Mouse (Mus musculus): Measurements from ENCODE around the gene Chd1.

Chd1 gene

GRCm38 (mm10) chr17:15812136-15812778 is 107.5 kb downstream of the Chd1 start:
- no peak for DNase-seq

GRCm38 (mm10) chr17:15813658-15814212 is 109.0 kb downstream of the Chd1 start:
- no peak for DNase-seq

GRCm38 (mm10) chr17:15815312-15816018 is 110.7 kb downstream of the Chd1 start:
- no peak for DNase-seq

- DNase-seq, result no peak
Measured at GRCm38 (mm10) chr17:15816379-15817095, 111.8 kb downstream of the Chd1 start.

DNA sequence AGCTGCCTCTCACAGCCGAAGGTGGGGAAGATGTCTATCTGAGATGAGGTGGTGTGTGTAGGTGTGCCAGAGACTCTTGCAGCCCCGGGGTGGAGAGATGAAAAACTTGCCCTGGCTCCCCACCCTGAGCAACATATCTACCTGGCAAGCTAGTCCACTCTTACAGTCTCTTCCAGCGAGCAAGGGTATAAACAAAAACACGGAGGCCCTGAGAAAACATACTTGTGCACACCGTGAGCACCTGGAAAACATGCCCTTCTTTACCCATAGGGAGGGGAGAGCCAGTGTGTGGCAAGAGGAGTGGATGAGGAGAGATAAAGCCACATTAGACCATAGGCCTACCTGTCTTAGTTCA is 112.3 kb downstream of the Chd1 start:
- no peak for DNase-seq

DNA sequence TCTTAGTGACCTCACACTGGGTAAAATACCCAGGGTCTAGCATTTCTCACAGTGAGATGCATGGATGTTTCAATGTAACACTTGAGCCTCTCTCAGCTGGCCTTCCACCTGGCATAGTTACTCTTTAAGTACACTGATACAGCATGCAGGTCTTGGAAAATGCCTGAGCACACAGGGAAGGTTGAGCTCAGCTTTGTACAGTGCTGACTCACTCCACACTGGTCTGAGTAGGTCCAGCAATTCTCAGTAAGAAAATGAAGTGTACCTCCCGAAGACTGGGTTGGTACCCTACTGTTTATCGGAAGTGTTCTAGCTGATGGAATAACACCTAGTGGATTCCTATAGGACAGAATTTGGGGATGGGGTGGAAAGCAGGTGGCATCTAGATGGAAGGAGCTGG is 112.9 kb downstream of the Chd1 start:
- no peak for DNase-seq

- no peak for DNase-seq
Measured at GRCm38 (mm10) chr17:15818372-15818771, 113.6 kb downstream of the Chd1 start.

GRCm38 (mm10) chr17:15820146-15820545 is 115.4 kb downstream of the Chd1 start:
- no peak for DNase-seq

- DNase-seq, result no peak
Measured at GRCm38 (mm10) chr17:15820761-15821160, 116.0 kb downstream of the Chd1 start.

DNA sequence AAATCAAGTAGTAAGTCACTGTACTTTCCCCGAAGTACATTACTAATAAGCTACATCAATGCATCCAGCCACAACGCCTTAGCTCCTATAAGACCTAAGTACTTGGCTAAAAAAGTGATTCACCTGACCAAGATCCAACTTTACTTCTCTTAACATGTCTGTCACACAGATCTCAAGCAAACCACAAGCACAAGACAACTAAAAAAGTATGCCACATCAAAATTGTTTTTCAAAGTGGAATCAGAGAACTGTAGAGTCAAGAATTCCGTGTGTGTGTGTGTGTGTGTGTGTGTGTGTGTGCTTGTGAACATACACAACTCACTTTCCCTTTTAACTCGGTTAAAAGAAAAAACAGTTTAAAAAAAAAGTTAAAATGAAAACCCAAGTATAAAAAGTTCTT is 116.9 kb downstream of the Chd1 start:
- no peak for DNase-seq

Data from lung, adult 18-20 months (tissue).